Mouse (Mus musculus): ENCODE measurements at regions not wholly inside any gene's neighbourhood (a gene's known extent, or its start where the extent isn't known, plus 50 kb on each side); places are given as distances from the start of the nearest gene placed in this dataset.

DNA sequence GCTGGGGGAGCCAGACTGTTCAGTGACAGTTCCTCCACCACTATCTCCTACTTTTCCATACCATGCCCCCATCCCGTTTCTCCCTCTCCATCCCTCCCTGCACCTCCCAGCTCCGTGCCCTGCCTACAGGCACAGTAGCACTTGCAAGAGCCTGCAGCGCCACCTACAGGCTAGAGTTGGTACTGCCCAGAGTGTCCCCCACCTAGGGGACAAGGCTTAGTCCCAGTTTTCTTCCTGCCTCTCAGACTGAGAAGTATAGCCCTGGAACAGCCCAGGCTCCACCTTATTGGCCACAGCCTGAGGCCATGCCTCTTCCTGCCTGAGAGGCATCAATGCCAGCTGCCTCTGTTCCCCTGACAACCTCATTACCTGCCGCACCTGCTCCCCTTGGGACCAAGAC lies 351.3 kb downstream of the Ptpru start:
- WGBS = 19% methylated on average over 4 of the region's 4 CpGs
- H3K27ac ChIP-seq (ENCODE audit: insufficient read depth, low read depth, low read length) = no peak overlapping the region
- H3K4me3 ChIP-seq (ENCODE audit: insufficient read depth, low read depth, low read length) = no peak overlapping the region
- H3K4me1 ChIP-seq (ENCODE audit: control insufficient read depth, insufficient read depth, low read length) = peaks cover 44% of the 10 kb centered on the region
- TF ChIP-seq CTCF (IDR thresholded peaks at IDR 0.05; ENCODE audit: insufficient read depth, low read depth, low read length) = peak; percentile 84
- no peak for TF ChIP-seq POLR2A (IDR thresholded peaks at IDR 0.05; ENCODE audit: insufficient read depth, low read depth, low read length)

DNA sequence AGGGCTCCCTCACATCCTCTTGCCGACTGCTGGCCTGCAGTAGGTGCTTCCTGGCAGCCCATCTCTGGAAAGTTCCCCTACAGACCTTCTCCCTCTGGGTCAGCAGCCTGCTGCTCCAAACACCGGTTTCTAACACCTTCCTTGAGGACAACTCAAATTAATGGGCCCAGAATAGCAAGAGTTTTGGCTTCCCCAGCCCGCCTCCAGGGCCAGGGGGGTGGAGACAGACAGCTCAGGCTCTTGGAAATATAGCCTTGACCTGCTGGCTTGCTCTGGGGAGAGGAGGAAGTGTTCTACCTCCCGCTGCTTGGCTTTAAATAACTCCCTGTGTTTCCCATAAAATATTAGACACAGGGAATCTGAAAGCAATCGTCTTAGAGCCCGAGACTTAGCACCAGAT lies 349.8 kb downstream of the Ptpru start:
- Histone ChIP-seq H3K4me3 (ENCODE audit: insufficient read depth, low read depth, low read length) (no peak overlapping the region), H3K27ac (ENCODE audit: insufficient read depth, low read depth, low read length) (no peak overlapping the region), H3K4me1 (ENCODE audit: control insufficient read depth, insufficient read depth, low read length) (peaks cover 41% of the 10 kb centered on the region)
- TF ChIP-seq POLR2A (IDR thresholded peaks at IDR 0.05; ENCODE audit: insufficient read depth, low read depth, low read length) = no peak
- no peak for TF ChIP-seq CTCF (IDR thresholded peaks at IDR 0.05; ENCODE audit: insufficient read depth, low read depth, low read length)
- 31% methylated on average over 6 of the region's 6 CpGs for WGBS

DNA sequence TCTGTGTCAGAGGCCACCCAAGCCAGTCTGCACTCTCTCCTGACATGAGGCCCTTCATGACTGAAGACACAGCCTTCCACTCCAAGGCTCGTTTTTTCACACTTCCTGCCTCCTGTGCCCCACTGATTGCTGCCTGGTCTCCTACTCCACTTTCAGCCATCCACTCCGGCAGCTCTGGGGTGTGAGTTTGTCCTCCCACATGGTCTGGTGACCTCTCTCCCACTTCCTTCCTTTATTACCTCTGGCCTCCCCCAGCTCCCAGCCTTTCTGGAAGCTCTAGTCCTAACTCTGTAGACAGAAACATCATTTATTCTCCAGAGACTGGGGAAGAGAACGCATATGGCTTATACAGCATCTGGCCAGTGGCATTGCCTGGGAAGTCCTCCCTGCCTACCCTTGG lies 349.0 kb downstream of the Ptpru start:
- WGBS = 74% methylated on average over 3 of the region's 3 CpGs
- Histone ChIP-seq H3K4me3 (ENCODE audit: insufficient read depth, low read depth, low read length) (no peak overlapping the region), H3K27ac (ENCODE audit: insufficient read depth, low read depth, low read length) (no peak overlapping the region), H3K4me1 (ENCODE audit: control insufficient read depth, insufficient read depth, low read length) (peaks cover 40% of the 10 kb centered on the region)
- TF ChIP-seq POLR2A (IDR thresholded peaks at IDR 0.05; ENCODE audit: insufficient read depth, low read depth, low read length) (no peak), CTCF (IDR thresholded peaks at IDR 0.05; ENCODE audit: insufficient read depth, low read depth, low read length) (no peak)

DNA sequence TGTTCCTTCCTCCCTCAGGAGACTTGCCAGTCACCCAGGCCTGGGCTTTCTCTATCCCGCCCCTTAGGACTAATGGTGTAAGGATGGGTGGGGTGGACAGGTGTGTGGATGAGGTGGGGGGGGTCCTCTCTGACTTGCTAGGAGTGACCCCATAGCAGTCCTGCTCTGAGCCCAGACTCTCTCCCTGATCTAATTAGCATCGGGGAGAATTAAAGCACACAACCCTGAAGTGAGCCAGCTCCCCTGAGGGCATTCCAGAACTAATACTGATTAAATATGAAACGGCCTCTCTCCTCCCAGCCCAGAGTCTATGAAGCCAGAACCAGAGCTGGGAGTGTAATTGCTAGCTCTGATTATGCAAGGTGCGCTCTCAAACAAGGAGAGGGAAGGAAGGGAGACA lies 346.1 kb downstream of the Ptpru start:
- peaks cover 30% of the 10 kb centered on the region for H3K4me1 ChIP-seq (ENCODE audit: control insufficient read depth, insufficient read depth, low read length)
- H3K27ac ChIP-seq (ENCODE audit: insufficient read depth, low read depth, low read length) = no peak overlapping the region
- no peak for TF ChIP-seq CTCF (IDR thresholded peaks at IDR 0.05; ENCODE audit: insufficient read depth, low read depth, low read length)
- TF ChIP-seq POLR2A (IDR thresholded peaks at IDR 0.05; ENCODE audit: insufficient read depth, low read depth, low read length) = no peak
- WGBS = 57% methylated on average over 4 of the region's 4 CpGs
- no peak overlapping the region for H3K4me3 ChIP-seq (ENCODE audit: insufficient read depth, low read depth, low read length)

DNA sequence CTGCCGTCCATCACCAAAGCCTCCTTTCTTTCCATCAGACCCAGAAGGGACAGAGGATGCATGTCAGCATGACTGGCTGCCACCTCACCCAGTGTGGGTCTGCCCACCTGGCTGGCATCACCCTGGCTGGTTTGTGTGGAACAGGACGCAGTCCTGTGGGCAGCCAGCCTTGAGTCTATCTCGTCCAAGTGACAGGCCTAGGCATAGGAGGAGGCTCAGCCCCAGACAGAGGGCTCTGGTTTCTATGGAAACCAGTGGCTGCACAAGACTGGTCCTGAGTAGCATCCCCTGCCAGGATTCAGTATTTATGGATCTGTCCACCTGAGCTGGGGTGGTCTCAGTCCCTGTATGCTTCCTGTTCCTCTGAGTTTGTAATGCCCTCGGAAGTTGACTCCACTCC lies 344.4 kb downstream of the Ptpru start:
- TF ChIP-seq POLR2A (IDR thresholded peaks at IDR 0.05; ENCODE audit: insufficient read depth, low read depth, low read length) = no peak
- TF ChIP-seq CTCF (IDR thresholded peaks at IDR 0.05; ENCODE audit: insufficient read depth, low read depth, low read length) = no peak
- 82% methylated on average over 4 of the region's 4 CpGs for WGBS
- Histone ChIP-seq H3K27ac (ENCODE audit: insufficient read depth, low read depth, low read length) (no peak overlapping the region), H3K4me1 (ENCODE audit: control insufficient read depth, insufficient read depth, low read length) (peaks cover 16% of the 10 kb centered on the region), H3K4me3 (ENCODE audit: insufficient read depth, low read depth, low read length) (no peak overlapping the region)

DNA sequence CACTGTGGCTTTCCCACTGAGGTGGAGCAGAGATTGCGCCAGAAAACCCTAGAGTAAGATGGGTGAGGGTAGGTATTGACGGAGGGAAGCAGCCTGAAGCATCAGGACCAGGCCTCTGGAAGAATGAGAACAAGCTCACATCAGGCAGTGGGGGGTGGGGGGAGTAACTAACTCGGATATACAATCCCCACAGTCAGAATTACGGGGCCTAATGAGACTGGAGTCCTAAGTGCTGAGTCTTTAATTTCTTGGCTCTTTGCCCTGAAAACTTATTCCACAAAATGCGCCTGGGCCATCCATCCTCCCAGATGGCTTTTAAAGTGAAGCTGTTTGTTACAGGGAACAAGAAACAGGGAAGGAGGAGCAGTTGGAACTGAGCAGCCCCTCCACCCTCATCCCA lies 341.2 kb downstream of the Ptpru start:
- Histone ChIP-seq H3K4me3 (ENCODE audit: insufficient read depth, low read depth, low read length) (no peak overlapping the region), H3K4me1 (ENCODE audit: control insufficient read depth, insufficient read depth, low read length) (peaks cover 8% of the 10 kb centered on the region; the same call in 1 of the 2 replicates), H3K27ac (ENCODE audit: insufficient read depth, low read depth, low read length) (no peak overlapping the region)
- 60% methylated on average over 5 of the region's 5 CpGs for WGBS
- TF ChIP-seq CTCF (IDR thresholded peaks at IDR 0.05; ENCODE audit: insufficient read depth, low read depth, low read length) (no peak), POLR2A (IDR thresholded peaks at IDR 0.05; ENCODE audit: insufficient read depth, low read depth, low read length) (no peak)

DNA sequence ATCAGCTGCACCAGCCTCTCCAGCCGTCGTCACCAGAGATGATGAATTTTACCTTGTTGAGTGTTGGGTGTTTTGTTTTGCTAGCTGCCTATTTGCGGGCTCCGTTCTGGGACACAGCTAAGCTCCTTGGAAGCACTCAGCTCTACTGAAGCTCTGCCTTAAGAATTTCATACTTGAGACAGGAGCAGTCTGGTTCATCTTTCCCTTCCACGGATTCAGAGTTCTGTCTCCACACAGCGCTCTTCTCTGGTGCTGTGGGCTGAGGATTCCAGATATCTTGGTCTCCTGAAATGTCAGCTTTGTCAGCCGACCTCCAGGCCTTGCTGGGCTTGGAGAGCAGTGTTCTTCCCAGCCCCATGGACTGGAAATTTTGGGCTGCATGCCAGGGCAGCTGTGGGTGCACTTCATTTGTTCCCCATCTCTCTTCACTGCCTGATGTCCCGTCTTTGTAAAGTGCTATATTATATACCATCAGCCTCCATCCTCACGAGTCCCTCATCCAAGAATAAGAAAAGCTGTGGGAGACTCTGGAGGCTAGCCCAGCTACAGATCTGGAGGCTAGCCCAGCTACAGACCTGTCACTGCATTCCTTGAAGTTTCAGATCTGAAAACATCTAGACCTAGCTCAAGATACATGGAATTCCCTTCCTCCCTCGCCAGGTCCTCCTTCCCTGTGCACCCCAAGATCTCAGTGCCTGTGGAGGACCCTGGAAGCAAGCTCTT lies 337.0 kb downstream of the Ptpru start:
- peaks cover 4% of the 10 kb centered on the region; the same call in 1 of the 2 replicates for H3K4me1 ChIP-seq (ENCODE audit: control insufficient read depth, insufficient read depth, low read length)
- no peak overlapping the region for H3K4me3 ChIP-seq (ENCODE audit: insufficient read depth, low read depth, low read length)
- WGBS = 74% methylated on average over 10 of the region's 10 CpGs
- H3K27ac ChIP-seq (ENCODE audit: insufficient read depth, low read depth, low read length) = no peak overlapping the region
- no peak for TF ChIP-seq CTCF (IDR thresholded peaks at IDR 0.05; ENCODE audit: insufficient read depth, low read depth, low read length)
- TF ChIP-seq POLR2A (IDR thresholded peaks at IDR 0.05; ENCODE audit: insufficient read depth, low read depth, low read length) = no peak

DNA sequence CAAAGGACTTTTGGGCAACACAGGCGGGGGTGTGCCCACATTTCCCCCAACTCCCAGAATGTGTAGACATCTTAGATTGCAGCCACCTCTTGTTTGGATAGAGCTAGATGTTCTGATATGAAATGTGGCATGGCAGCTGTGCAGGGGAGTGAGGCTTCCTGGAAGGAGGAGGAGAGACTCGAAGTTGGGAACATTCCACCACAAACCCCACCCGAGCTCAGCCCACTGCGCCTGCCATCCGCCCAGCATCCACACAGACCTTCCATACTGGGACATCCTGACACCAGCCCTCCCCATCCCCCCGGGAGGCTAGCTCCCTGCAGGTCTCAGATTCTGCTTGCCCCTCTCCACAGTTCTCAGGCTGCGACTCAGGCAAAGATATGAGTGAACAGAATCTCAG lies 329.9 kb downstream of the Ptpru start:
- no peak overlapping the region for H3K27ac ChIP-seq (ENCODE audit: insufficient read depth, low read depth, low read length)
- TF ChIP-seq POLR2A (IDR thresholded peaks at IDR 0.05; ENCODE audit: insufficient read depth, low read depth, low read length) = no peak
- no peak for TF ChIP-seq CTCF (IDR thresholded peaks at IDR 0.05; ENCODE audit: insufficient read depth, low read depth, low read length)
- 83% methylated on average over 7 of the region's 7 CpGs for WGBS
- H3K4me3 ChIP-seq (ENCODE audit: insufficient read depth, low read depth, low read length) = no peak overlapping the region
- no peaks in the 10 kb centered on the region; the same call in 1 of the 2 replicates for H3K4me1 ChIP-seq (ENCODE audit: control insufficient read depth, insufficient read depth, low read length)

DNA sequence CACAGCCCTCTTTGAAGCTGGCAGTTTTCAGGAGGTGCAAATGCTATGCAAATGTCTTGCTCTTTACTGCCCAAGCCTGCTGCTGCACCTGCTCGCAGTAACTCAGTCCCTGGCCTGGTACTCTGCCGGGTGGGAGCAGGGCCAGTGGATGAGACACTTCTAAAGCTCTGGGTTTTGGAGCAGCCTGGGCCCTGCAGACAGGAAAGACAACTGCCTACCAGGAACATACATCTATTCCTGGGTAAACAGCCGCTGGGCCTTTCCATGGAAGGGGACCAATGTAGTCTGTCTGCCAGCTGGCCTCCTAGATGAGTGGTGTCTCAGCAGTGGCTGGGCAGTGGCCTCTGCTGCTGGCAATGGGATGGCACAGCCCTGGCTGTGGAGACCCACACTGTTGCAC lies 326.5 kb downstream of the Ptpru start:
- Histone ChIP-seq H3K4me1 (ENCODE audit: control insufficient read depth, insufficient read depth, low read length) (no peaks in the 10 kb centered on the region; the same call in 1 of the 2 replicates), H3K4me3 (ENCODE audit: insufficient read depth, low read depth, low read length) (no peak overlapping the region), H3K27ac (ENCODE audit: insufficient read depth, low read depth, low read length) (no peak overlapping the region)
- no peak for TF ChIP-seq CTCF (IDR thresholded peaks at IDR 0.05; ENCODE audit: insufficient read depth, low read depth, low read length)
- no peak for TF ChIP-seq POLR2A (IDR thresholded peaks at IDR 0.05; ENCODE audit: insufficient read depth, low read depth, low read length)
- WGBS = 83% methylated on average over 3 of the region's 3 CpGs
